Mouse (Mus musculus) monocyte, adult 2 months (primary cell): ENCODE results near the gene Plod2.

ENCODE experiments used
- DNase-seq, 2 experiments: peaks; one replicate each; pipeline ENCODE4 v3.0.0; 2022; ENCODE audit warnings: low spot score in 2 of 2, low read depth in 1 of 2

Gene Plod2

GRCm38 (mm10) chr9:92541977-92542561, at the start of gene Plod2:
TSS of gene Plod2 (plus strand) at chr9:92542223.
- no peak for DNase-seq

- peak; percentile 7 to 21 for DNase-seq
Measured at GRCm38 (mm10) chr9:92499710-92500410, 42.2 kb upstream of the Plod2 start.

GRCm38 (mm10) chr9:92504256-92504655, 37.8 kb upstream of the Plod2 start:
- no peak for DNase-seq

GRCm38 (mm10) chr9:92504889-92505288, 37.1 kb upstream of the Plod2 start:
- no peak for DNase-seq

- no peak for DNase-seq
Measured at GRCm38 (mm10) chr9:92511696-92512095, 30.3 kb upstream of the Plod2 start.

- no peak for DNase-seq
Measured at GRCm38 (mm10) chr9:92517036-92517435, 25.0 kb upstream of the Plod2 start.

- DNase-seq: no peak
Measured at GRCm38 (mm10) chr9:92520751-92521150, 21.3 kb upstream of the Plod2 start.

GRCm38 (mm10) chr9:92524506-92524905, 17.5 kb upstream of the Plod2 start:
- no peak for DNase-seq

GRCm38 (mm10) chr9:92530055-92530454, 12.0 kb upstream of the Plod2 start:
- no peak for DNase-seq

- no peak for DNase-seq
Measured at GRCm38 (mm10) chr9:92537735-92538134, 4.3 kb upstream of the Plod2 start.

- no peak for DNase-seq
Measured at GRCm38 (mm10) chr9:92538216-92538615, 3.8 kb upstream of the Plod2 start.

- DNase-seq: no peak
Measured at GRCm38 (mm10) chr9:92542591-92543416, 781 bp downstream of the Plod2 start.

- no peak for DNase-seq
Measured at GRCm38 (mm10) chr9:92544146-92544545, 2.1 kb downstream of the Plod2 start.

GRCm38 (mm10) chr9:92545021-92545420, 3.0 kb downstream of the Plod2 start:
- DNase-seq: no peak

GRCm38 (mm10) chr9:92546446-92546845, 4.4 kb downstream of the Plod2 start:
- DNase-seq: no peak

- DNase-seq: no peak
Measured at GRCm38 (mm10) chr9:92547106-92547505, 5.1 kb downstream of the Plod2 start.

GRCm38 (mm10) chr9:92547821-92548220, 5.8 kb downstream of the Plod2 start:
- no peak for DNase-seq

- DNase-seq: no peak
Measured at GRCm38 (mm10) chr9:92548603-92549002, 6.6 kb downstream of the Plod2 start.

GRCm38 (mm10) chr9:92549811-92550490, 7.9 kb downstream of the Plod2 start:
- no peak for DNase-seq

GRCm38 (mm10) chr9:92550981-92551380, 9.0 kb downstream of the Plod2 start:
- DNase-seq: no peak

GRCm38 (mm10) chr9:92551666-92552065, 9.6 kb downstream of the Plod2 start:
- no peak for DNase-seq
